Mouse (Mus musculus) layer of hippocampus, adult 2 months (tissue): ENCODE measurements at regions not wholly inside any gene's neighbourhood (a gene's known extent, or its start where the extent isn't known, plus 50 kb on each side); places are given as distances from the start of the nearest gene placed in this dataset.

Source experiments
- DNase-seq, 2 experiments: peaks; one replicate each; pipeline ENCODE4 v3.0.0; 2022; ENCODE audit warnings: low spot score in 2 of 2
- H3K27ac ChIP-seq: fragments of 200-600 bp; 2 replicates; pipeline ENCODE4 v1.8.1; 2022
- H3K4me3 ChIP-seq: fragments of 200-600 bp; 2 replicates; pipeline ENCODE4 v1.8.1; 2022; ENCODE audit warnings: mild to moderate bottlenecking
- CTCF ChIP-seq: fragments of 200-600 bp; conservative IDR thresholded peaks from 2 replicates; pipeline ENCODE4 v1.8.1; 2022; ENCODE audit warnings: antibody characterized with exemption, mild to moderate bottlenecking, moderate library complexity

DNA sequence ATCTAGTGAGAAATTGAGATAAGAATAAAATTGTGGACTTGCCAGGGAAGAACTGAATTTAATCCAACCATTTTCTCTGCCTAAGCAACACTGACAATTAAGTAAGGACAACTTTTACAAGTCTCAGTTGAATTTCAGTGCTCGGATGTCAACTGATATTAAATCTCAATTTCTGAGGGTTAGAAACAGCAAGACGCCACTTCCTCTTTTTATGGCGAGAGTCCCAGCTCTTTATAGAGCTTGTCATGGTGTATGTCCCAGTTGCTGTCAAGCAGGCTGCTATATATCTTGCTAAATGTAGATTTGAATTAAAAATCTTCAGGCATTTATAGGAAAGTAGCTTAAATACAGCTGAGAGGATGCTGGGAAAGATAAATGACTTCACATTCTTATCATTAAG, 697.8 kb upstream of the Got2 start:
- TF ChIP-seq CTCF: no peak
- no peak for DNase-seq
- no peak overlapping the region for H3K27ac ChIP-seq
- H3K4me3 ChIP-seq: no peak overlapping the region

DNA sequence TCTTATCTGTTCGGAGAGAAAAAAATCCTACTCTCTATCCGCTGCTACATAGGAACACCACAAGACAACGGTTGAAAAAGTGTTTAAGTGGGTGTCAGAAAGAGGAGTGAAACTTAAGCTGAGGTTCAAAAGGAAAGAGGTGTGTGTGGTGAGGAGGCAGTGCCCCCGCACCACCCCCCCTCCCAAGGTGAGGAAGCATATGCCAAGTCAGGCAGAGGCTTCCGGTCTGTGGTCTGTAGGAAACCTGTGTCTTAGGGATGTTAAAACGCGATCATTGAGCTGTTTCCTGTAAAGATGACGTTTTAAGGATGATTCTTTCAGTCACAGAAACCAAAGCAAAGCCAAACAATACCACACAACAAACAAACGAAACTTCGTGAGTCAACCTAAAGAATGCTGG, 664.2 kb upstream of the Got2 start:
- no peak overlapping the region for H3K4me3 ChIP-seq
- TF ChIP-seq CTCF: no peak
- no peak overlapping the region for H3K27ac ChIP-seq
- DNase-seq: no peak

GRCm38 (mm10) chr8:96550408-96550807, 662.1 kb upstream of the Got2 start:
- H3K4me3 ChIP-seq: no peak overlapping the region
- peak; percentile 77 for TF ChIP-seq CTCF
- peak in 1 of 2 experiments; percentile 8 for DNase-seq
- H3K27ac ChIP-seq: no peak overlapping the region

DNA sequence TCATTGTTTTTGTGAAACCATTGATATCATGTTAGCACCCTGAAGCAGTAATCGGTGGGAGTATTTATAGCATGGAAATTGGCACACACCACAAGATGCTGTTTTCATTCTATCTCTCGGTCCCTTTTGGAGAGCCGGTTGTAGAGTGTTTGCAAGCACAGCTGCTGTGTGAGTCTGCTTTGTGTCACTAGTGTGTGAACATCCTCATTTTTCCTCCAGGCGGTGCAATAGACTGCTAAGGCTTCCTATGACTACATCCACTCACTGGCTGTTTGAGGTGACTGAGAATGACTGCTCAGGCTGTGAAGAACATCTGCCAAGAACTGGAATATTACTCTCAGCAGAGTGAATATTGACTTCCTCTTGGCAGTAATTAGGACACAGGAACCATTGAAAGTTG, 660.3 kb upstream of the Got2 start:
- Histone ChIP-seq H3K27ac (no peak overlapping the region), H3K4me3 (no peak overlapping the region)
- DNase-seq: peak; percentile 7 to 15
- TF ChIP-seq CTCF: peak; percentile 45

GRCm38 (mm10) chr8:96548187-96548586, 659.8 kb upstream of the Got2 start:
- H3K4me3 ChIP-seq: no peak overlapping the region
- no peak for DNase-seq
- H3K27ac ChIP-seq: no peak overlapping the region
- TF ChIP-seq CTCF: no peak

GRCm38 (mm10) chr8:96542215-96542614, 653.9 kb upstream of the Got2 start:
- no peak overlapping the region for H3K4me3 ChIP-seq
- DNase-seq: no peak
- H3K27ac ChIP-seq: no peak overlapping the region
- TF ChIP-seq CTCF: no peak

DNA sequence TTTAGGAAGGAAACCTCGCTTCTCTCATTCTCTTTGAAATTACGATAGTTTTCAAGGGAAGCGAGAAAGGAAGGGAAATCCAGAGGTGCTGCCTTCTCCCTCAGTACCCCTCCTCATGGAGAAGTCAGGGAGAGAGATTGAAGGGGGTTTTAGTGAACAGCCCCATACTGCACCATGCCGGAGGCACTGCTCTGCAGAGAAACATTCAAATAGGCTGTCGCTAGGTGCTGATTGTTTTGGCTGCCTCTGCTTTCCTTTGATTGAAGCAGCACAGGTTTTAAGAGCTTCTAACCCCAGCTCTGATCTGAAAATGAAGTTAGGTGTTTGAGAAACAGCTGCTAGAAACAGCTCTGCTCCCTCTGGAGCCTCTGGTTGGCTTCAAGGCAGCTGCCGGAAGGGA, 610.5 kb upstream of the Got2 start:
- no peak overlapping the region for H3K27ac ChIP-seq
- no peak for DNase-seq
- TF ChIP-seq CTCF: no peak
- no peak overlapping the region for H3K4me3 ChIP-seq

- Histone ChIP-seq H3K27ac (no peak overlapping the region), H3K4me3 (no peak overlapping the region)
- TF ChIP-seq CTCF: no peak
- DNase-seq: no peak
Measured at GRCm38 (mm10) chr8:96495406-96495805, 607.1 kb upstream of the Got2 start.

DNA sequence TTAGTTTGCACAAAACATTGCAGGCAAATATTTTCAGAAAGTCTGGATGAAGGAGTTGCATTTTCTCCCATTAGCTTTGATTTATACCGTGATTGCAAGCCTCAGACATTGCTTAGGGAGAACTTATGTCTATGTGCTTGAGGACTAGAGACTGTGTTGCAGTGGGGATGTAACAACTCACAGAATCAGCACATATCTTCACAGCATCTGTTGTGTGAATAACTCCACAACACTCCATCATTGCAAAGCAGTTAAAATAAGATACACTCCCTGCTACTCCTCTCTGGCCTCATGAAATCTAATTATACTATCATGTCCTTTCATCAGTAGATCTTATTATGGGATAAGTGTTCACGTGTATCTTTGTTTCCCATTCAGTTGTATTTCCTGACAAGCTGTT, 601.5 kb upstream of the Got2 start:
- no peak for DNase-seq
- TF ChIP-seq CTCF: no peak
- H3K4me3 ChIP-seq: no peak overlapping the region
- H3K27ac ChIP-seq: no peak overlapping the region

- H3K27ac ChIP-seq: no peak overlapping the region
- no peak for TF ChIP-seq CTCF
- no peak overlapping the region for H3K4me3 ChIP-seq
- DNase-seq: no peak
Measured at GRCm38 (mm10) chr8:96488741-96489453, 600.5 kb upstream of the Got2 start.

- TF ChIP-seq CTCF: no peak
- peak; percentile 29 to 54 for DNase-seq
- H3K4me3 ChIP-seq: peak overlapping the region; percentile 45
- peak overlapping the region; percentile 54; the same call in 1 of the 2 replicates for H3K27ac ChIP-seq
Measured at GRCm38 (mm10) chr8:96455915-96456314, 567.6 kb upstream of the Got2 start.

DNA sequence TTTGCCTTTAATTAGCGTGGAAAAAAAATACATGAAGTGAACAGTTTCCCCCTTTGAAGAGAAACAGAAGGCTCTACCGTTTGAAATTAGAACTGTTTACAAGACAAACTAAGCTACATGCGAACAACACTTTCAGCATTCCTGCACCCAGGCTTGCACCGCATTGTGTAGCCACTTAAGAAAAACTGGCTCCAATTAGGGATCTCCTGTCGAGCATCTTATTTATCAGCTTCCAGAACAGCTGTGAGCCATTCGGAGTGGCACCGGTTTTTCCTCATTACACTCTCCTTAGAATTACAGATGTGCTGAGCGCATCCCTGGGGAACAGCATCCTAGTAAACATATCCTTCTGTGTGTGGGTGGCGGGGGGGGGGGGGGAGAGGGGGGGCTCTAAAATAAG, 567.0 kb upstream of the Got2 start:
- peak overlapping the region; percentile 40; the same call in 1 of the 2 replicates for H3K27ac ChIP-seq
- DNase-seq: peak; percentile 5 to 10
- TF ChIP-seq CTCF: no peak
- peak overlapping the region; percentile 45 for H3K4me3 ChIP-seq

DNA sequence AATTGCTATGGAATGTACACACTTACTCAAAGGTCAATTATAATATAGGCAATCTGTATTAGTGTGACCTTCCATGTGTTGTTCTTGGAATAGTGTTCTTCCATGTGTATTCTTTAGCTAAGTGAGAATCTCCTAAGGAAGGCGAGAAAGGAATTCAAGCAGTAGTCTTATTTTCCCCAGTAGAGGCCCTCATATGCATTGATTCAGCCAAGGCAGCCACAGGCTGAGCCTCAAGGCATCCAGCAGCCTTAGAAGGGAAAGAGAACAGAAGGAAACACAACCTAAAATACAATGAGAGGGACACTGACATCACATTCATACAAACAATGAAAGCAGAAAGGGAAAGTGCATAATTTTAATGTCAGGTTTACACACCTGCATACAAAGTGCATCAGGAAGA, 541.4 kb upstream of the Got2 start:
- Histone ChIP-seq H3K27ac (no peak overlapping the region), H3K4me3 (no peak overlapping the region)
- DNase-seq: peak in 1 of 2 experiments; percentile 1
- TF ChIP-seq CTCF: peak; percentile 64

- Histone ChIP-seq H3K27ac (no peak overlapping the region), H3K4me3 (no peak overlapping the region)
- peak; percentile 74 for TF ChIP-seq CTCF
- DNase-seq: peak in 1 of 2 experiments; percentile 34
Measured at GRCm38 (mm10) chr8:96426900-96427299, 538.6 kb upstream of the Got2 start.
